Mouse (Mus musculus) spleen, adult 2 months (tissue): ENCODE data around the gene Lrmda.

Experiments used
- CTCF ChIP-seq: fragments of 200-500 bp; IDR thresholded peaks from 2 replicates; pipeline ENCODE4 v1.5.1; 2011; ENCODE audit warnings: mild to moderate bottlenecking, inconsistent platforms; ENCODE audit not compliant: insufficient read depth, insufficient read length, insufficient replicate concordance; ENCODE audit errors: extremely low read depth
- POLR2A ChIP-seq: fragments of 200-500 bp; IDR thresholded peaks from 2 replicates; pipeline ENCODE4 v1.6.1; 2011; ENCODE audit warnings: low read depth, low read length, inconsistent platforms

DNA sequence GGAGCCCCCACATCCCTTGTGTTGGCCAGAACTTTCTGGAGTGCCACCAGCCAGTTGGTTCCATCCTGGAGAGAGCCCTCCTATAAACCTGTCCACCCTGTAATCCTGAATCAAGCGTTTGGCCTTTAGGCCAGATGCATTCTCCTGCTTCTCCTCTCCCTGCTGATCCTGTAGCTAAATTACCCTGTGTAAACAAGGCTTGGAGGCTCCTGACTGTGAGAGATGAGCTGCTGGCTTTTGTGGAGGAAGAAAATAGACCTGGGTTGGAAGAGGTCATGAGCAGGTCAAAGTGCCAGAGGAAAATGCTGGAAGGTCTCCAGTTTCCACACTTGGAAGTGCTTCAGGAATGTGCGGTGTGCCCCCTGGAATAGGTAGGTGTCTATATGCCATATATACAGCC lies 135.5 kb downstream of the Lrmda start:
- TF ChIP-seq CTCF (no peak), POLR2A (no peak)
